Mouse (Mus musculus): ENCODE measurements around the gene Cdc42bpa.

The Cdc42bpa gene

DNA sequence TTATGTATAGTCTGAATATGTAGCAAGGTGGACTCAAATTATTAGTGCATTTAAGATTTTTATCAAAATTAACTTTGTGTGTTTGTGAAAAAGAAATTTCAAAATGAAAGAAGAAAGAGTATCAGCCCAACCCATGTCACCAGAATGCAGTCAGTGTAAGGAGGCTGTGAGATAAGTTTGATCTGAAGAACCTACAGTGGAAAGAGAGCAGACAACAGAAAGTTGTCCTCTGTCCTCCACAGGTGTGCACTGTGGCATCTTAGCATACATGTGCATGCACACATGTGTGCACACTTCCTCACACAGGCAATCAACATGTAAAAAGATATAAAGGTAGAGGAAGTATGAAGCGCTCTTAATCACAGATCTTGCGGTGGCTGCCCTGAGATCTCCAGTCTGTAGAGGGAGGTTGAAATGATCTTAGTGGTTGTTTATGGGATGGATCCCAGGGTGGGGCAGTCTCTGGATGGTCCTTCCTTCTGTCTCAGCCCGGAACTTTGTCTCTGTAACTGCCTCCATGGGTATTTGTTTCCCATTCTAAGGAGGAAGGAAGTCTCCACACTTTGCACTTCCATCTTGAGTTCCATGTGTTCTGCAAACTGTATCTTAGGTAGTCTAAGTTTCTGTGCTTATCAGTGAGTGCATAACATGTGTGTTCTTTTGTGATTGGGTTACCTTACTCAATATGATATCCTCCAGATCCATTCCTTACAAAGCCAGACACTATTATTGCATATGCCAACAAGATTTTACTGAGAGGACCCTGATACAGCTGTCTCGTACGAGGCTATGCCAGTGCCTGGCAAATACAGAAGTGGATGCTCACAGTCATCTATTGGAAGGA, 71.7 kb downstream of the Cdc42bpa start:
- DNase-seq (ENCODE audit: low spot score in 2 of 2) = no peak

DNA sequence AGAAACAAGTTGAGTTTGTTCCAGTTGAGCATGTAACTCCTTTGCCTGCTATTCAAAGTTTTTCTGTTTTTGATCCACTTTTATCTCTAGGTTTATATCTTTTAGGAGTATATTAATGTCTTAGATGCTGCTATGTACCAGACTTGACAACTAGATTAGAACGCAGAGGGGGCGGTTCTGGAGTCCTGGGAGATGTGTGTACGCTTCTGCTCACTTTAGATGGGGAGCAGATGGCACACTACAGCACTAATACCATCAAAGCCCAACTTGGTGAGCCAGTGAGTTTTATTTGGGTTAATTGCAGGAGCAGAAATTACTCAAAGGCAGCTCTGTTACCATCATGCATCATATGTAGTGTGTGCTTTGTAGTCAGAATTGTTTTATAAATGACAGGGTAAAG, 77.2 kb downstream of the Cdc42bpa start:
- DNase-seq (ENCODE audit: low spot score in 2 of 2) = no peak

DNA sequence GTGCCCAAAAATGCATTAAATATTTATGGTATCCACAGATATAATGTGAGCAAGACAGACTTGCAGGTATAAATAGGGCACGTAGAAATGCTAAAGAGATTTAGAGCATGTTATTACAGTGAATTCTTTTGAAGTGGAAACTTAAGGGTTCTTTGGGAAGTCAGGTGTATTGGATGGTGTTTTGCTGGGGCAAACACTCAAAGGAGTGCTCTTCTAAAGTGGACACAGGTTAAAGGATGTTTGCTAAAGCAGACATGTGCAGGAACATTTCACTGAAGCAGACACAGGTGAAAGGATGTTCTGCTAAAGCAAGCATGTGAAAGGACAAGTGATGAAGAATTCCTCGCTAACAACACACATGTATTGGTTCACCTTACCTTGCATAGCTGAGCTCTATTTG, 83.9 kb downstream of the Cdc42bpa start:
- DNase-seq (ENCODE audit: low spot score in 2 of 2) = no peak

DNA sequence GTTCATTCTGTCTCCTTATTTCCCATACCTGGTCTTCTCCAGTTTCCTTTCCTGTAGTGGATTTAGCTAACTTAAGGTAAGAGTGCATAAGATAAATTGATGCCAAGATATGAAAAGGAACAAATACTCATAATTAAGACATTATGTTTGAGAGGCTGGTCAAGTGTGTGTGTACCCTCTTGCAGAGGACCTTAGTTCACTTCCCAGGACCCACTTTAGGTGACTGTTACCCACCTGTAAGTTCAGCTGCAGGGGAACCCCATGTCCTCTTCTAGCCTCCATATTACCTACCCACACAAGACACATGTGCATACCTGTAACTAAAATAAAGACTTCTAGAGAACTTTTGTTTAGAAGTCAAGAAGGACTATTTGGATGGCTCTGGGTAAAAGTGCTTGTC, 84.9 kb downstream of the Cdc42bpa start:
- no peak for DNase-seq (ENCODE audit: low spot score in 2 of 2)

DNA sequence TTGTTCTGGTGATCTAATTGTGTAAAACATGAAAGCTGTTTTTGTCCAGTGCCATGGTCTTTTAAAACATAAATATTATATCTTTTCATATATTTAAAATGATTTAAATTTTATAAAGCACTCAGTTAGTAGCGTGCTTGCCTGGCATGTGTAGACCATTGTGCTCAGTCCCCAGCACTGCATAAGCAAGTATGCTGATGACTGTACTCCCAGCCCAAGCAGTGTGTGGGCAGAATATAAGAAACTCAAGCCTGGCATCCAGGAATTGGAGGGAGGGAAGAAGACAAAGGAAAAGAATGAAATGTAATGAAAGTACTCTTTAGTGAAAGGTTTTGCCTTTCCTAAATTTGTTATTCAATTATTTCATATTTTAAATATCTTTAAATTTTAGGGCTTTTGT, 128.9 kb downstream of the Cdc42bpa start:
- no peak for DNase-seq (ENCODE audit: low spot score in 2 of 2)

DNA sequence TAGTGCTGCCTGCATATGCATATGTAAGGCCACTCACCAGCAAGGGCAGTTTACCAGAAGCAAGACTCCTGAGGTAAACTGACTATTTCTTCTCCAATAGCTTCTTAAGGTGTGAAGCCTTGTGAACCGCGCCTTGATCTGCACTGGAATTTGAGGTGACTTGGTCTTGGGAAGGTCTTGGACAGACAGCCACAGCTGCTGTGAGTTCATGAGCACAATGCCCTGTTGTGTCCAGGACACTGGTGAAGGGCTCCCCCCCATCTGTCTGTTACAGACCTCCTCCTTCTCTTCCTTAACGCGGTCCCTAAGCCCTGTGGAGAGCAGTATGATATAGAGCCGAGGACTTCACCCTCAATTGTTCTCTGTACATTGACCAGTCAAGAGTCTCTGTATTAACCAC, 138.2 kb downstream of the Cdc42bpa start:
- DNase-seq (ENCODE audit: low spot score in 2 of 2) = no peak

DNA sequence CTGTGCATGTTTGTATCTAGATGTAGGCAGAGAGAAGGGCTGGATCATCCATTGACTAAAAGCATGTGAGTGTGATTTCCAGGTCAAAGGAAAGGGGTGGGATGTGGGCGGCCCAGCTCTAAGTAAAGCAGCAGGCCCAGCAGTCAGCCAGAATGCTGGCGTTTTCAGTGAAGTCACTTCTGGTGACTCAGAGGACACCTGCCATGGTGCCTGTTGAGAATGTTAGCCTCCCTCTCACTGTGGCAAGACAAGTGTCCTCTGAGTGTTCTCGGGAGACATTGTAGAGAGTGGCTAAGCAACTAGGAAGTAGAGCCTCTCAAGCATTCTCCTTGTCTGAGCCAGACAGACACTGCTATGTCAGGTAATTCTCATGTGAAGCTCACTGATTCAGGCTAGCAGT, 144.3 kb downstream of the Cdc42bpa start:
- no peak for DNase-seq (ENCODE audit: low spot score in 2 of 2)

DNA sequence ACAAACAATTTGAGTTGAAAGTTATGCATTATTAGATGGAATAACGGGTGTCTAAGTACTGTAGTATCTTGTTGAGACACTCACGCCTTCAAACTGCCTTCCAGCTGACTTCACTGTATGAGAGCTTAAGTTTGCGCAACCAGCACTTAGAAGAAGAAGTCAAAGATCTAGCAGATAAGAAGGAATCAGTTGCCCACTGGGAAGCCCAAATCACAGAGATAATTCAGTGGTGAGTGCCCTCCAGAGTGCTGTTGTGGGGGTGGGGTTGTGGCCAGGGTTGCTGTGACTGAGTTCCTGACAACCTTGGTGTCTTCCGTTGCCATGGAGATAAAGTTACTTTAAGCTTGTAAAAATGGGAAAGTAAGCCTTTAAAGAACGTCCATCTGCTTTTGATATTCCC, 148.8 kb downstream of the Cdc42bpa start:
- DNase-seq (ENCODE audit: low spot score in 2 of 2) = no peak

DNA sequence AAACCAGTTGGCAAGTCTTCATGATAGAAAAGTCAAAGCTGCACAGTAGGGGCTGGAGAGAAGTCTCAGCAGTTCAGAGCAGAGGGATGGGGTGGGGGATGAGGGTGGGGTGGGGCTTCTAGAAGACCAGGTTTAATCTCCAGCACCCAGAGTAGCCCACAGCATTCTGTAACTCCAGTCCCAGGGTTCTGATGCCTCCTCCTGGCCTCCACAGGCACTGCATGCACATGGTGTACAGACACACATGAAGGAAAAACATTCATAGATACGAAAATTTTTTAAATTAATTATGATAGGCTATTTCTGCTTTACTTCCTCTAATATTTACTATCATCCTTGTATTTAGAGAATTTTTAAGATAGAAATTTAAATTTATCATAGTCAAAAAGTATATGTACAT, 156.3 kb downstream of the Cdc42bpa start:
- peak in 1 of 2 experiments; percentile 6 for DNase-seq (ENCODE audit: low spot score in 2 of 2)

DNA sequence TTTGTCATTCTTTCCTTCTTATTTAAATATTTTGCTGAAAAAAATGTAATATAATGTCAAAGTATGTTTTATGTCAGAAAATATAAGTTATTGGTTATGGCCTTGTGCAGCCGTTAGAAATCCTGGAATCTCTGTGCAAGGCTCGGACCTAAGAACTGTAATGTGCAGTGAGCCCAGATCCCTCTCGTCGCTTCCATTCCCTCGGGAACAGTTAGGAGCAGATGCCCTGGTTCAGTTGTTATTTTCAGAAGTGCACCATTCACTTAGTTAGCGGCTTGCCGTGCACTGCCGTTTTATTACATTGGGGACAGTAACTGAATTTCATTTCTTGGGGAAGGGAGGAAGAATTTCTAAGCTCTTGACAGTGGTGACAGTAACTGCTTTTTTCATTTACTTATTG, 158.0 kb downstream of the Cdc42bpa start:
- DNase-seq (ENCODE audit: low spot score in 2 of 2) = no peak

DNA sequence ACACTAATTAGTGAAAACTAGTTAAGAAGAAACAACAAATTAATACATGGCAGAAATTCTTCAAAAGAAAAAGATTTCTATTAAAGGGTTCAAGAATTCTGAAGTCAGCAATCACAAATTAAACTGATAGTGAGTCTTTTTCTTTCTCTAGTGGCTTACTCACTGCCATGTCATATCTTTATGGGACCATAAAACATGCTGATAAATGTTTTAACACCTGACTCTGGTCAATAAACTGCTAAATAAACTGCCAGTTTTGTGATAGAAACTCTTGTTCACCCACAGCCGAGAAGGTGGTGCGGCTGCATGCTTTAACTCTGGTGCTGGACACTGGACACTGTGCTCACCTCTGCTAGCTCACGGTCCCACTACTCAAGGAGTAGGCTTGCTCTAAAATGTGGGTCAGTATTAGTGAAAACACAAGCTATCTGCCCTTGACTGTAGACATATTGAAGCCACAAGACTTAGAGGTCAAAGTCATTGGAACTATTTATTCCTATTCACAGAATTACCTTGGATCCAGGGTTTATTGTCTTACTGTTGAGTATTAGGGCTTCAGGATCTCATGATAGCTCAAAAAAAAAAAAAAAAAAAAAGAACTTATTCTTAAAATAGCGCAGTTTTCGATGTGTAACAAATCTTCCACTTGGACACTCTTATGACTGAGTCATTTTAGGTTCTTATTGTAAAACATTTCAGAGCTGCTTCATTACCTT, 168.0 kb downstream of the Cdc42bpa start:
- no peak for DNase-seq (ENCODE audit: low spot score in 2 of 2)

DNA sequence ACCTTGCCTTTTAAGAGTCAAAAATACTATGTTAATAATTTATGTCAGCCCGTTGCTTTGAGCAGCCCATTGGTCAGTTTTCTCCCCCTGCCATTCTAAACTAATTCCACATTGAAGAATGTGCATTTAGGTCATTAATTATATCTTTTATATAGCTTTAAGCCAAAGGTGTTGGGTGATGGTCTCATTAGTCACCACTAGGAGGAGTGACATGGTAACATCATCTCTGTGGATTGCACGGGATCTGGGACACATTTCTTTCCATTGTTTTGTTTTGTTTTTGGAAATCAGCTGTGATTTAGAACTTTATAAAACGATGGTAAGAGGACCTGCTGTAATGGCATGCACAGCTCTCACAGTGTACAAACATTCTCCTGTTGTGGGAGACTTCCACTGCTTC, 171.1 kb downstream of the Cdc42bpa start:
- no peak for DNase-seq (ENCODE audit: low spot score in 2 of 2)

DNA sequence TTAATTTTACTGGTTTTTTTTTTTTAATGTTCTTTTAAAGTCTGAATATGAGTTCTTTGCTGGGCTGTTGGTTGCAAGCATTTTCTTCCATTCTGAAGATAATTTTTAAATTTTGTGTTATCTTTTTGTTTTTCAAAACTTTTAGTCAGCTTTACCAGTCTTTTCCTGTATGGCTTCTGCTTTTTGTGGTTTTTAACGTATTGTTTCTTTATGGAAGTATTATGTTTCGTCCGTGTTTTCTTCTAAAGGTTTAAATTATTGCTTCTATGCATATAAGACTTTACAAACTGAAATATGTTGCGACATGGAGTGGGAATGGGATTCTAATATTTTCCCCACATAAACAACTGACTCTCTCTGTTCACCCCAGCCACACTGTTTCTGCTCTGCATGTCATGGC, 171.9 kb downstream of the Cdc42bpa start:
- no peak for DNase-seq (ENCODE audit: low spot score in 2 of 2)

DNA sequence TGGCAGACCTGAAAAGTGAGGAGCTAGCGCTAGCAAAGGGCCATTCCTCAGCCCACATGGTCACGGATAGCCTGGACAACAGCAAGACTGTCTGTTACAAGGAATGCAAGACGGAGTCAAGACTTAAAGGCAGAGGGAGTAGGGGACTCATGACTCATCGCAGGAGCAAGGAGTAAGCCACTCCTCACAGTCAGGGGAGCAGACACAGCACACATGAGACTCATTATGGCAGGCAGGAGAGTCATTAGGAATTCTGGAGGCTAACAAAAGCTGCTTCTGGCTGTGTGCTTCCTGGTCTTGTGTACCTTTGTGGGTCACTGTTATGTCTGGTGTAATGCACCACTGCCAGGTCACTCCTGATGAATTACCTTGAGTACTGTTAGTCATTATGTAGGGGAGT, 178.9 kb downstream of the Cdc42bpa start:
- no peak for DNase-seq (ENCODE audit: low spot score in 2 of 2)

DNA sequence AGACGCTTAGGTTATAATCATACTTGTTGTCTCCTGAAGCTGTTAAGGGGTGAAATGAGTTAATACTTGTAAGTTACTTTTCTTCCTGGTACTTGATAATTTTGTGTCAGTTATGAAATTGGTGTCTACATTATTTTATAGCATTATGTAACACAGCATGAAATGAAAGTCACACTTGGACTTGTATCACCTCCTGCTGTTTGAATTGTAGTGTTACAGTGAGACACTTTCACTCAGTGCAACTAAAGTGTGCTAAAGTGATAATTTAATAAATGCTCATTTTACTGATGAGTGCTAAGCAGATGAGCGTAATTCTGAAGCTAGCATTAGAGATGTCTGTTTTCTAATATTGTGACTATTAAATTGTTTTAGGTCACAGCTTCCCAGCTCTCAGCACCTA, 180.7 kb downstream of the Cdc42bpa start:
- DNase-seq (ENCODE audit: low spot score in 2 of 2) = no peak

DNA sequence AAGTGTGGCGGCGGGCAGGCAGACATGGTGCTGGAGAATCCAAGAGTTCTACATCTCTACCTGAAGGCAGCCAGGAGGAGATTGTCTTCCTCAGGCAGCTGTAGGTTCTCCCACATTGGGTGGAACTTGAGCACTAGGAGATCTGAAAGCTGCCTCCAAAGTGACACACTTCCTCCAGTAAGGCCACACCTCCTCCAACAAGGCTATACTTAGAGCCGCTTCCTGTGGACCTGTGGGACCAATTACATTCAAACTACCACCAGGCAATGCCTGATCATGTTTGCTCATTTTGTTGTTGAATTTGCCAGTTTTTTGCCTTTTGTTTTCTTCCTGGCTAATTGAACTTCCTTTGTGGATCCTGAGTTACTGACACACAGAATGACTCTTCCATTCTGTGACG, 187.8 kb downstream of the Cdc42bpa start:
- DNase-seq (ENCODE audit: low spot score in 2 of 2) = no peak

DNA sequence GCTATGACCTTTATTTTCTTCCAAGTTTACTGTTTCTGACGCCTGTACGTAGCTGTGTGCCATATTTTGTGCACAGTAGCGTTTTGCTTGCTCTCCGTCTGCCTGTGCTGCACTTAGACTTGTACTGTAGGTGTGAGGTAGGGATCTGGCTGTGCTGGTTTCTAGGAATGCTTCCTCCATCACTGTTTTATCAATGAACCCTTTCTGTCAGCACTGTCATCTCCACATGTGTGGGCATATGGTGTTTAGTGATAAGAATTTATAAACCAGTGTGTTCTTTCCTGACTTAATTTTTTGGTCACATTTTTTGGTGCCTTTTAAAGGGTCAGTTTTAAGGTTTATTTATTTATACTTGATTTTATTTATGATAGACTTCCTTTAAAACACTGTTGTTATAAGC, 188.3 kb downstream of the Cdc42bpa start:
- no peak for DNase-seq (ENCODE audit: low spot score in 2 of 2)

DNA sequence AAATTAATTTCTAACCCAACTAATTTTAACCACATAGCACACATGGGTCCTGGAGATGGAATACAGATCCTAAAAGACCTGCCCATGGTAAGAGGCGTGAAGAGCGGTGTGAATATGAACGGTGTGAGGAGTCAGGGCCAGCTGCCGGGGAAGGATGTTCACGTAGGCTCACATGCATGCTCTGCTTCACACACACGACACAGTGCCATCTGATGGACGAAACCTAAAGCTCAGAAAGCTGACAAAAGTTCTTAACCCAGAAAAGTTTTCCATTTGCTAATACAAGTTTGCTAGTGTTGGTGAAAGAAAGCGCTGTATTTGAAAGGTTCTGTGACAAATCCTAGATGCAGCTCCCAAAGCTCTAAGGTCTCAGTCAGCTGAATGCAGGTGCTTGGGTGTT, 190.9 kb downstream of the Cdc42bpa start:
- no peak for DNase-seq (ENCODE audit: low spot score in 2 of 2)

DNA sequence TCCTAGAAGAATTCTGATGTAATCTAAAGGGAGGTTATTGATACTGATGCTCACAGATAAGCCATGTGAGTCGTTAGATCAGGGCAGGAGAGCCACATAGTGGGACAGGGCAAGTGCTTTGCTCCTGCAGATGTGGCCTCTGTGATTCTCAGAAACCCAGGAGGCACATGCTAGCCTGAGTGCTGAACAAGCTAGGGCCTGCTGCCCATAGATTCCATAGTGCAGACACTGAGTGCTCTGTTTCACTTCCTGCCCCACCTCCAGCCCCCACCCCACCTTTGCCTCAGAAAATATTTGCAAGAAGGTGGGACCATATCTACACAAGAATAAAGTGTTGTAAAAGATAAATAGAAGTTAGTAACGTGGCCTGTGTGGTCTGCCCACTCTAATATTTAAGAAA, 198.4 kb downstream of the Cdc42bpa start:
- no peak for DNase-seq (ENCODE audit: low spot score in 2 of 2)

DNA sequence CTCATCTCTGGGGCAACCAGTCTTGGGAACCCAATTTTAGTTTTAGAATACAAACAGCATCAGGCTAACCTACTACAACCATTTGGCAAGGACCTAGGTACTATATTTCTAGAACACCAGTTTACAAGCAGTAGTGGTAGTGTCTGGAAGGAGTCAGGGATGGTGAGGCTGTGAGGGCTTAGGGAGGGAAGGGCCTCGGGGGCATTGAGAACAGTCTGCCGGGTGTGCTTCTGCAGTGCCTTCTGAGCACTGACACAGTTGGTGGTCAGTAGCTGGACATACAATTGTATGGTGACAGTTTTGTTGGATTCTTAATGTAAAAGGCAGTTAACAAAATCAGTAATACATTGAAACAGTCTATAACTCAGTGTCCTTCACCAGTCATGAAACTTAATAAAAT, 200.3 kb downstream of the Cdc42bpa start:
- no peak for DNase-seq (ENCODE audit: low spot score in 2 of 2)

DNA sequence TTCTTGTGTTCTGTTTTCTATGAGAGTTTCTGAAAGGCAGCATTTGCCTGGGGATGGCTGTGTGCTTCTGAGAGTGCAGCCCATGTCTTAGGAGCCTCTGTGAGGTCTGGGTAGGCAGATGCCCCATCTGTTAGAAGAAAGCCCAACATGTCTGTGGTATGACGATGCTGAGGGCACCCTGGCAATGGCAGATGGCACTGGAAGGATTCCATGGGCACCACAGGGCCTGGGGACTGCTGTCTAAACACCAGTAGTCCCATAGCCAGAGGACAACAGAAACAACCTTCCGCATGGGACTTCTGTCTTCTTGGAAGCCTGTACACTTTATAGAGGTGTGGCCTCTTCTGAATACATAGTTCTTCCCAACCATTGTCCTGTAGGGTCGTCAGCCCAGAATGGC, 200.9 kb downstream of the Cdc42bpa start:
- DNase-seq (ENCODE audit: low spot score in 2 of 2) = no peak

DNA sequence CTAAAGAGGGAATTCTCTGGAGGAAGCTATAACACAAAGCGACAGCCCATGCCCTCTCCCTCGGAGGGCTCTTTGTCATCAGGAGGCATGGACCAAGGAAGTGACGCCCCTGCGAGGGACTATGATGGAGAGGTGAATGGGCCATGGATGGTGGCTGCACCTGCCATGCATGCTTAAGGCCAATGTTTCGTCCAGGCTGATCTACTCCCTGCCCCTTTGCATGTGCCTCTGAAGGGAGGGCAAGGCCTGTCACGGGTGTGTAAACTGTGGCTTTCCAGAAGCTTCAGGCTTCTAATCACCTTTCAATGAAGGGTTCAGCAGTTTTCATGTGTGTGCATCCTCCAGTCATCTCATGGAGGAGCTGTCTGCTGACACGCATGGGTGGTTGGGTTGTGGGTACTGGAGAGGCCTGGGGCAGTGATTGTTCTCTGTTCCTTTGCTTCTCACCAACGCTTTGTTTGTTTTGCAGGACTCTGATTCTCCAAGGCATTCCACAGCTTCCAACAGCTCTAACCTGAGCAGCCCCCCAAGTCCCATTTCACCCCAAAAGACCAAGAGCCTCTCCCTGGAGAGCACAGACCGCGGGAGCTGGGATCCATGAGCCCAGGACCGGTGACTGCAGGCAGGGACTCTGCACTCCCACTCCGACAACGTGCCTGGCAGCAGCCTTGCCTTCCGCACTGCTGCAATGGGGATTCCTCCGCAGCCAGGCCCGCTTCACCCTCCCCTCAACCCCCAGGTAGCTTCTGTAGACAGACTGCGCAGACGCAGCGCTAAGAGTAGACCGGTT, 201.5 kb downstream of the Cdc42bpa start:
- no peak for DNase-seq (ENCODE audit: low spot score in 2 of 2)

DNA sequence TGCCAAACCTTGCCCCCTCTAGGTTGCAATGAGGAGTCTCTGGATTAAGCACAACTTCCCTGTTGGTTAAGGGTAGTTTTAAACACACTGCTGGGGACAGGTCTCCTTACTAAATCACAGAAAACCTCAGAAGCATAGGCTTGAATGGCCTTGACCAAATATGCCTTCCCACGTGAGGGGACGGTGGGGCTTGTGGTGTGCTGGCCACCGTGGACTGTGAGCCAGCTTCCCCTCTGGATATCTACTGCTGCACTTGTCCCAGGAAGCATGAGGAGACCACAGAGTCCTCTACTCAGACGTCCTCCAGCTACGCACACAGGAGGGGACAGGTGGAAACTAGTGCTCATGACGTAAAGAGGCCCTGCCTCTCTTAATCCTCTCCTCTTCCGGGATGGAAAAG, 202.7 kb downstream of the Cdc42bpa start:
- no peak for DNase-seq (ENCODE audit: low spot score in 2 of 2)
